Mouse (Mus musculus) embryonic fibroblast, embryonic 13.5 days (primary cell): ENCODE measurements around the gene Dcaf15.

Experiments
- CTCF ChIP-seq: IDR thresholded peaks from 2 replicates; pipeline ENCODE4 v1.5.1; 2011; ENCODE audit warnings: mild to moderate bottlenecking, control low read depth, low read length, moderate library complexity, borderline replicate concordance; ENCODE audit not compliant: insufficient read depth
- POLR2A ChIP-seq: IDR thresholded peaks from 2 replicates; pipeline ENCODE4 v1.6.1; 2011; ENCODE audit warnings: low read depth, mild to moderate bottlenecking, control low read depth, low read length, moderate library complexity

GRCm38 (mm10) chr8:84076412-84076811, 28.2 kb downstream of the Dcaf15 start:
- TF ChIP-seq CTCF, result no peak
- TF ChIP-seq POLR2A, result no peak
